Mouse (Mus musculus): Measurements from ENCODE around the gene Rpp25. TPM values are rescaled to one million over a fixed set of nuclear protein-coding genes. Genes with fewer than 3 reads are reported as not detected.

Gene Rpp25
- polyA plus RNA-seq (2012; rRNA removed) = 14.8 and 15.7 TPM in 2 replicates

DNA sequence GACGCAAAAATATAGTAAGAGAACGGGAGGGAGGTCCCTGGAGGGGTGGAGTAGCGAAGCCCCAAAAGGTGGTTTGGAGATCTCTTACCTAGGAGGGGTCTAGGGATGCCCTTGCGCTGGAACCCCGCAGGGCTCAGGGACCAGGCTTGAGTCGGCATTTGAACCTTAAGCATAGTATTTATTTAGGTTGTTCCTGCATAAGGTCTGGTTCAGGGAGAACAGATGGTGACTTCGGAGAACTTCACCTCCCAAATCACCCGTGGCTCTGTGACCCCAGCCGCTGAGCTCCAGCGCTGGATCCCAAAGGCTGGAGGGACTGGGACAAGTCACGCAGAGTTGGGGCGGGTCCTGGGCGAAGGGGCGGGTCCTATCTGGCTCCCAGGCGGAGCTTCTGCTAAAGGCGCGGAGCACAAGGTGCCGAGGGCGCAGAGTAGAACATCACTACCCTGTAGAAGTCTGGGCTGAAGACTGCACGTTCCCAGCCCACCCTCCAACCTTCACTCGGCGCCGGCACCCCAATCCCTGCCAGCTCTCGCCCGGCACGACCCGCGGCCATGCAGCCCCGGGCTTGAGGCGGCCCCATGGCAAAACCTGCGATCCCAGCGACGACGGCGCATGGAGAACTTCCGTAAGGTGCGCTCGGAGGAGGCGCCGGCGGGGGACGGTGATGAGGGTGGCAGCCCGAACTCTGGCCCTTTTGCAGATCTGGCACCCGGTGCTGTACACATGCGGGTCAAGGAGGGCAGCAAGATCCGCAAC lies at the start of gene Rpp25:
Gene Rpp25, plus strand, starts transcription at position 405 of the 759 bp plus-strand sequence.

DNA sequence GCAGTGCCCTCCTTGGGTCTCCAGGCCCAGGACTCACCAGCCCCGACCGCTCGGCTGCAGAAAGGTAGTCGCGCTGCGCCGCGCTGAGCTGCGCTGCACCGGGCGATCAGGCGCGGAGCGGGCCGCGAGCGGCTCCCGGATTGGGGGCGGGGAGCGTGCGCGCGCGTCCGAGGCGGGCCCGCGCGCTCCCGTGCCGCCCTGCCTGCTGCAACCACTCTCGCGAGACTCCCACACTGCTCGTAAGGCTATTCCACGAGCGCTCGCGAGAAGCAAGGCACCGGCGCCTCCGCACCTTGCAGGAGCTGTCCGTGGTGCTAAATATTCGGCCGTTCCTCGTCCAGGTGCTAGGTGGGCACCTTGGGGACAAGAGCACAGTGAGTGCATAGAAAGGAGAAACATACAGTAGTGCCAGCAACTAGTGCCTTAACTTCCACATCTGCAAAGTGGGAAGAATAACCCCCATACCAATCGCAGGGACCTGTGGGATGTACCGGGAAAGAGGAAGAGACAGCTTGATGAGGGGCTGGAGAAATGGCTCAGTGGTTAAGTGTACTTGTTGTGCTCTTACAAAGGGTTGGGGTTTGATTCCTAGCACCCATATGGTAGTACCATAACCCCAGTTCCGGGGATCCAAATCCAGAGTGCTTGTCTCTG lies 35.8 kb upstream of the Rpp25 start, which contains the start of gene Scamp5:
Gene Scamp5, minus strand, starts transcription at position 165 of the 654 bp plus-strand sequence.

DNA sequence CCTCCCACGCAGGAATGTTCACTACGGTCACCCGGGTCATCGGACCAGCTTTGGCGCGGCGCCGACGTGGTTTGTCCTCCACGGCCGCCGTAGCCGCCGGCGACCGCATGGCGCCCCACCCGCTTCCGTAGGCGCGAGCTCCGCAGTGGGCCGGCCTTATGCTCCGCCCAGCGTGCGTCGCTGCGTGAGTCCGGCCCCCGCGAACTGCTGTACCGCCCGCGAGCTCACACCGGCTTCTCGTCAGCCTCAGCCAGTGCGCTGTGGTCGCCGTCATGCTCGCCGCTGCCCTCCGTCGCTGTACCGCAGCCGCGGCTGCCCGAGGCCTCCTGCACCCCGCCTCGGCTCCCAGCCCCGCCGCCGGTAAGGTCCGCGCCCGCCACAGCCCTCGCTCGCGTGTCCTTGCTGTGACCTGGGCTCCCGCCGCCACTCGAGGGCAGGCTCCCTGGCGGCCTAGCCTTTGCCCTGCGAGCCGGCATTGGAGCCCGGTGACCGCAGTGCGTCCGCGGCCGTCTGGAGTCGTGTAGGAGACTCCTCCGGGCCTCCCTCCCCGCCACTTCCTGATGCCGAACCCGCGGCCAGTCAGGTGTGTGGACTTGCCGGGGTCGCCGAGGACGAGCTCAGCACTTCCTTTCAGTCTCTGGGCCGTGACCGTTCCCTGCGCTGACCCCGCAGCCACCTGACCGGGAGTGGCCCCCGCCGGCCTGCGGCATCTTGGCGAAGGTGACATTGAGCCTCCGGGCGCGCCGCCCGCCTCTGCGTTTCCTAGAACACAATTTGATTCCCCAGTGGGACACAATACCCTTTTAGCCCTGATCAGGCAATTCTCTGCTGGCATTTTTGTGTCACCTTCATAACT lies 17.5 kb downstream of the Rpp25 start, which contains the start of gene Cox5a:
Gene Cox5a, plus strand, starts transcription at position 219 of the 856 bp plus-strand sequence.

DNA sequence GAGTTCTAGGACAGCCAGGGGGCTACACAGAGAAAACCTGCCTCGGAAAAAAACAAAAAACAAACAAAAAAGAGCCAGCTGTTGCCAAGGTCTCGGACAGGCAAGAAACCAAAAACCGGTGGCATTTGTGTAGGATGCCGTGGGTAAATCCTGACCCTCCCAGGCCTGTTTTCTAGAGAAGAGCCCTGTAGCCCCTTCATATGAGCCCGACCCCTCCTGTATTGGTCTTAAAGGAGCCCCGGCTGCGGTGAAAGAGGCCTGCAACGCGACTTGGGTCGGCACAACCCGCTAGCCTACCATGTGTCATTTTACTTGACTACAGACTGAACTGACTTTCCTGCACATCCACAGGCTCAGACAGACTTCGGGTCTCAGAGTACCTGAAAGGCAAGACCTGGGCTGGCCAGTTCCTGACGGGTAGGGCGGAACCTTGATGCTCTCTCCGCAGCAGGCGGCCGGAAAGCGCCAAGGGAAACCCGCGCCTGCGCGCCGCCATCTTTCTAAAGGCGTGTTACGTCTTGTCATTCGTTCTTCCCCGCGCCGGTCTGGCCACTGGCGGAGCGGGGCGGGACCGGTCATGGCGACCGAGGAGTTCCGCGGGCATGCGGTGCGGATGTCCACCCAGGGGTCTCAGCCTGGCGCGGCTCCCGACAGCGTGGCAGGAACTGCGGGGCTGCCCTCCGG lies 33.4 kb downstream of the Rpp25 start, which contains the start of gene Fam219b:
Gene Fam219b, plus strand, starts transcription at position 485 of the 684 bp plus-strand sequence.

DNA sequence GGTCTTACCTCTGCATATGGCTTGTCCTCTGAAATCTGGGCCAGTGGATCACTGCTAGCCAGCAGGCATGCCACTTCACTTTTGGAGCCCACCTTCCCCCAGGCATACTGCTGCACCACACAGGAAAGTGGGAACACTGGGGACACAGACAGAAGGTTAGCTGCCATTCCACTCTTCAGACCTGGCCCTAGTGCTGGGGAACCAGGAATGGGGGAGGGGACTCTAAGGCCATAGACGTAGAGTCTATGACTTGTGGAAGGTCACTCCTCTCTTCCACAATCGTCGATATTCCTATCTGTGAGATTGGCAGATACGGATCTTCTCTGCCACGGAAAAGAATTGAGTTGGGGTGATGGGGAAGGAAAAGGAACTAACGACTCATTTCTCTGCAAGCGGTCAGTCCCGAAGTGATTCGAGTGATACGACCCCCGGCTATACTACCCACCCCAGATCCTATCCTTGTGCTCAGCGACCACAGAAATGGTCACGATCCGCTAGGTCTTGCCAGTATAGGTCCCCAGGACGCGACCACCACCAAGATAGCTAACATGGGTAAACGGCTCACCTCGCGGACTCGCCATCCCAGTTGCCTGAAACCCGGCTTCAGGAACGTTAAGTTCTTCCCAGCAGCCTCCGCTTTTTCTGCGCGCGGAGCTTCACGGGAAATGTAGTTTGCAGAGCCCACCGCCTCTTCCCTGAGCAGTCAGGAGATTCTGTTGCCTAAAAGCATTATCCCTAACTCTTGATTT lies 48.5 kb downstream of the Rpp25 start, which contains the start of gene Mpi:
Gene Mpi, minus strand, starts transcription at position 625 of the 749 bp plus-strand sequence.

Other genes with a start within 250 kb of the Rpp25 start
- 1.8 and 2.0 TPM in 2 replicates for gene 1700017B05Rik, start 241.4 kb upstream of the Rpp25 start, polyA plus RNA-seq (2012; rRNA removed)
- 17.1 and 19.6 TPM in 2 replicates for gene Ppcdc, start 63.9 kb upstream of the Rpp25 start, polyA plus RNA-seq (2012; rRNA removed)
- 283 and 284 TPM in 2 replicates for gene Scamp5, start 36.0 kb upstream of the Rpp25 start, polyA plus RNA-seq (2012; rRNA removed)
- gene Cox5a, start 17.2 kb downstream of the Rpp25 start, polyA plus RNA-seq (2012; rRNA removed) = 395 and 396 TPM in 2 replicates
- 14.3 and 15.3 TPM in 2 replicates for gene Fam219b, start 33.5 kb downstream of the Rpp25 start, polyA plus RNA-seq (2012; rRNA removed)
- gene Mpi, start 48.7 kb downstream of the Rpp25 start, polyA plus RNA-seq (2012; rRNA removed) = 62.6 and 66.8 TPM in 2 replicates
- gene Scamp2, start 56.9 kb downstream of the Rpp25 start, polyA plus RNA-seq (2012; rRNA removed) = 51.6 and 56.1 TPM in 2 replicates
- 40.2 and 46.6 TPM in 2 replicates for gene Ulk3, start 85.4 kb downstream of the Rpp25 start, polyA plus RNA-seq (2012; rRNA removed)
- 0.66 and 1.1 TPM in 2 replicates for gene Cplx3, start 102.3 kb downstream of the Rpp25 start, polyA plus RNA-seq (2012; rRNA removed)
- 0.07 and 0.10 TPM in 2 replicates for gene Lman1l, start 116.7 kb downstream of the Rpp25 start, polyA plus RNA-seq (2012; rRNA removed)
- 76.3 and 89.0 TPM in 2 replicates for gene Csk, start 149.6 kb downstream of the Rpp25 start, polyA plus RNA-seq (2012; rRNA removed)
- gene Cyp1a2, start 179.7 kb downstream of the Rpp25 start, polyA plus RNA-seq (2012; rRNA removed) = not detected in 2 replicates
- 0.08 and 0.15 TPM in 2 replicates for gene Cyp1a1, start 183.9 kb downstream of the Rpp25 start, polyA plus RNA-seq (2012; rRNA removed)
- gene Edc3, start 204.5 kb downstream of the Rpp25 start, polyA plus RNA-seq (2012; rRNA removed) = 21.0 and 21.1 TPM in 2 replicates

Data from central nervous system, embryonic 18 days (tissue).